Mouse (Mus musculus) kidney, postnatal 4 days (tissue): ENCODE measurements around the gene Ezh2.

Source experiments
- DNase-seq, 2 experiments: peaks; one replicate each; pipeline ENCODE4 v3.0.0; 2021; ENCODE audit warnings: mixed read lengths in 2 of 2

Ezh2 gene

DNA sequence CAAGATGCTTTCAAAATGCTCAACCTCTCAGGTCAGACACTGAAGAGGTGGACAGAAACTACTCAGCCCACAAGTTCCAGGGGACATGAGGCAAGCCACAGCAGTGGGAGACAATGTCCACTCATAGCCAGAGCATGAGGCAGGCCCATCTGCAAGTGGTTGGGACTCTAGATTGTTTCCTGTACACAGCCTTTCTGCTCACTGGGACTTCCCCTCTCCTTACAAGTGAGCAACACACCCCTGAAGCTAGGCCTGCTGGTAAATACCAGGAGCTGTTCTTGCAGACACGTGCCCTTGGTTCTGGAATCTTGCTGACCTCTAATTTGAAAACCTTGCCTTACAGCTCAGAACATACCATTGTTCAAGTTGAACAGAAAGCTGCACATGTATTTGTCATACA is 62.6 kb downstream of the Ezh2 start:
- no peak for DNase-seq

DNA sequence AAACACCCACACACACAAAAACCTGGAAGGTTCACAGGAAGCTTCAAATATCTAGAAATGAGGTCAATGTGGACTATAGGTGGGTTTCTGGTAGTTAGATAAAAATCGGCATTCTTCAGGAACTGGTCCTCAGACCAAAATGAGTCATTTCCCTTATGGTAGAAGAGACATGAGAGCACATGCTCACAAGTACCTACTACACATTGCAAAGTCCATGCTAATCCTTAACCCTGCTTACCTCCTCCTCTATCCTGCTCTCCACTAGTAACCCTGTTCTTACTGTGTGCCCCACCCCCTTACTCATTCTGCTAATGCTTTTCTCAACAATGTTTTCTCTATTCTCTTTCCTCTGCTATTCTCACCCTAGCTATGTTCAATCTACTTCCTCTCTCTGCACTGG is 67.5 kb downstream of the Ezh2 start:
- DNase-seq = no peak

DNA sequence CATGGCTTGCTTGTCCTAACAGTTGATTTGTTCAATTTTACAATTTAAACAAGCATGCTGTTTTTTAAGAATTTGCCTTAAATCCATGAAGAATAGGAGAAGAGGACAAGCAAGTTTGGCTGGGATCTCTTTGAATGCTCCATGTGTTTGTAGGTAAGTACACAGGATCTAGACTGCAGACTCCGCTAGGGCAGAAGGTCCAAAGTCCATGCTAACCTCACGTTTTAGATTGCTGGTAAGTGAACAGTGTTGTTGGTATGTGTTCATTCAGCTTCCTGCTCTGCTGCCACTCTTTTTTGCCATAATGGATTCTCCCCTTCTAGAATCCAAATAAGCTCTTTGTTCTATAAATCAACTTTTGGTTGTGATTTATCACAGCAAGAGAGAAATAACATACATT is 68.0 kb downstream of the Ezh2 start:
- no peak for DNase-seq

DNA sequence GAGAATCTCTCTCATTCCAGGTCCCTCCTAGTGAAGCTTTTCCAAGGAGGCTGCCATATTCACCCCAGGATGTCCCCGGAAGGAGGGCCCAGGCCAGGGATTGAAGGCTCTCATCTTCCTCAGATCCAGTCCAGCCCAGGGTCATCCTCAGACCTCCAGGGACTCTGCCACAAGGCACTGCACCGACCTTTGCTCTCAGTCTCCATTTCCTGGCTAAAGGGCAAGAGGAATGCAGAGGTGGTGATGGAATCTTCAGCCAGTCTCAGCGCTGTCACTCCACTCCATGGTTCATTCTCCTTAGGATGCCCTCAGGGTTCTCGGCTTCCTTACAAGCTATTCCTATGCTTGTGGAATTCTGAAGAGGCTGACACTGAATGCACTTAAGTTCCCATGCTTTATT is 68.7 kb downstream of the Ezh2 start:
- peak in 1 of 2 experiments; percentile 9 for DNase-seq

DNA sequence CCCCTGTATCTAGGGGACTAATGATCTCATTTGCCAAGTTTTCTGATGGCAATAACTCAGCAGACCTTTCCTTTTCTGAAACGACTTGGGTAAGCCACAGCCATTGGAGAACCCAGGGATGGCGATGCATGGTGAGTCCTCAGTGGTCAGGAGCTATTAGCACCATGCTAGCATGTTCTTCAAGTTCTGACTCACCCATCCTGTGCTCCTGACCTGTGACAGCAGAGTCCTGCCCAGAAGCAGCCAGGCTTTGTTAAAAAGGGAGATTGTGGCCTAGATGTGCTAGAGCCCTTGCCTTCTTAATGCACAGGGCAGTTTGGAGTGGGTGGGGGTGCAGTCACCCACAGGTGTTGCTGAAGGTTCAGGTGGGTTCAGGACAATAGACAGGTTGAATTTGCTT is 70.1 kb downstream of the Ezh2 start:
- DNase-seq = no peak

DNA sequence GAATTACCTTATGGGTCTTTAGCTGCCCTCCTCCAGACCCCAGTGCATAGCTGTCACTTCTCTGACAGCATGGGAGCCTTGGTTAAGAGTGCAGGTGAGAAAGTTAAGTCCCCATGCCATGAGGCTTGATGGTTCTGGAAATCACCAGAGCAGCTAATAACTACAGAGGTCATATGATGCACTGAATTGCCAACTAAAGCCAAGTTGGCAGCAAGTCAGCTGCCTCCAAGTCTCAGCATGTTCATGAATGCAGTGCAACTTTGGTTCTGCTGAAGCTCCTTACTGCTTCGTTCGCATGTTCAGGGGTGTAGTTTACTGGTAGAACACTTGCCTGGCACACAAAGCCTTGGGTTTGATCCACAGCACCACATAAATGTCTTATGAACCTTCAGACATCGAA is 72.7 kb downstream of the Ezh2 start:
- DNase-seq = no peak

DNA sequence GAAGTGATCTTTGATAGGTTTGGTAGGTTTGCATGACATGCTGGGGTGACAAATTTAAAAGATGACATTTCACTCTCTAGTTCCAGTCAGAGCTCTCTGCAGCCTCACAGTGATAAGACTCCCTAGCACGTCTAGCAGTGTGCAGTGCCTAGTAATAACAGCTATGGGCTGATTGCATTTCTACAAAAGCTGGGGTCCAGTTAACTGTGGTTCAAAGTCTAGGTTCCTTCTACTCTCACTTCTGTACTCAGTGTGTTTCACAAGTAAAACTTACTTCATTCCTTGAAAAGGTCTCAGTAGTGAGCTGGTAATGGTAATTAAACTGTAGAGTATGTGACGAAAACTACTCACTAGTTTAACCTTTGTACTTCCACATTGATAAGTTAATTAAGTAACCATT is 75.1 kb downstream of the Ezh2 start:
- DNase-seq = no peak

DNA sequence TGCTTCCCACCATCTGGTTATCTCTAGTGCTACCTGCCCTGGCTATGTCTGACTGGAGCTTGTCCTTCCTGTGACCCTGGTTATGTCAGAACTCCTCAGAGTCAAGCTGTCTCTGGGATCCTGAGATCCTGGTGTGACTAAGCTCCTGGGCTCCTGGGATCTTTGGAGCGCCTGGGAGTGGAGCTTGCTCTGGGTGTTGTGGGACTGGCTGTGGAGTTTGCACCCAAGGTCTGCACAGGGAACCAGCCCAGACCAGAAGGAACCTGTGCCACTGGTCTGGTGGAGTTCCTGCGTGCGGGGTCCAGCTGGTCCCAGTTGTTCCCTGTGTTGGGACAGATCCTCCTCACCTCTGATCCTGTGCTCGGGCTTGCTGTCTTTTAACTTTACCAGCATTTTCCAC is 100.6 kb downstream of the Ezh2 start:
- DNase-seq = peak; percentile 10 to 22

DNA sequence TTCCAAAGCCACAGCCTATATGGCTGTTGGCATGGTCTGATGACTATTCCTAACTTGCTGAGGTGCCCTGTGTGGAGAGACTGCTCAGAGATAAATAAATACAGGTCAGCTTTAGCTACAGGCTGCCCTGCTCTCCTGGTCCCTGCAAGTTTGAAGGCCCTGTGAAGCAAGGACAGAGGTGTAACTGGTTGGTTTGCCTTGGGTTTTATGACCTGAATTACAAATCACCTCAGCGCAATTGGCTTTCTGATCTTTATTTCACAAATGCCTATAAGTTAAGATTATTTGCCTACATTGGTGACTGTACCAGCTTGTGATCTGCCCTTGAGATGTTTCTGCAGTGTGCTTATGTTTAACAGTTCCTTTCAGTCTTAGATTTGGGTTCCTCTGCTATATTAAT is 113.1 kb downstream of the Ezh2 start:
- DNase-seq = no peak
